Mouse (Mus musculus): ENCODE measurements around the gene Nup62.

Gene Nup62

GRCm38 (mm10) chr7:44815721-44816469, at the start of gene Nup62, which contains the start of gene Il4i1:
Nup62 (plus strand) TSS chr7:44816088.
Il4i1 (plus strand) TSS chr7:44816387.
- peak; percentile 97 to 98 for DNase-seq (ENCODE audit: low spot score in 2 of 2)

- DNase-seq (ENCODE audit: low spot score in 2 of 2): no peak
These were observed 47.8 kb upstream of the Nup62 start for GRCm38 (mm10) chr7:44768129-44768528.

- no peak for DNase-seq (ENCODE audit: low spot score in 2 of 2)
These were observed 45.8 kb upstream of the Nup62 start for GRCm38 (mm10) chr7:44770046-44770578.

GRCm38 (mm10) chr7:44772591-44773204, 43.2 kb upstream of the Nup62 start:
- peak in 1 of 2 experiments; percentile 15 for DNase-seq (ENCODE audit: low spot score in 2 of 2)

GRCm38 (mm10) chr7:44776849-44777498, 38.9 kb upstream of the Nup62 start:
- DNase-seq (ENCODE audit: low spot score in 2 of 2): no peak

GRCm38 (mm10) chr7:44780101-44780500, 35.8 kb upstream of the Nup62 start:
- no peak for DNase-seq (ENCODE audit: low spot score in 2 of 2)

GRCm38 (mm10) chr7:44789531-44789930, 26.4 kb upstream of the Nup62 start:
- no peak for DNase-seq (ENCODE audit: low spot score in 2 of 2)

- no peak for DNase-seq (ENCODE audit: low spot score in 2 of 2)
These were observed 25.8 kb upstream of the Nup62 start for GRCm38 (mm10) chr7:44790066-44790465.

GRCm38 (mm10) chr7:44792781-44793180, 23.1 kb upstream of the Nup62 start:
- no peak for DNase-seq (ENCODE audit: low spot score in 2 of 2)

GRCm38 (mm10) chr7:44808927-44809326, 7.0 kb upstream of the Nup62 start:
- DNase-seq (ENCODE audit: low spot score in 2 of 2): no peak

GRCm38 (mm10) chr7:44809466-44809865, 6.4 kb upstream of the Nup62 start:
- DNase-seq (ENCODE audit: low spot score in 2 of 2): no peak

- no peak for DNase-seq (ENCODE audit: low spot score in 2 of 2)
These were observed 5.5 kb upstream of the Nup62 start for GRCm38 (mm10) chr7:44810365-44810764.

- DNase-seq (ENCODE audit: low spot score in 2 of 2): no peak
These were observed 4.9 kb upstream of the Nup62 start for GRCm38 (mm10) chr7:44810819-44811557.

- DNase-seq (ENCODE audit: low spot score in 2 of 2): no peak
These were observed 3.1 kb upstream of the Nup62 start for GRCm38 (mm10) chr7:44812651-44813325.

- DNase-seq (ENCODE audit: low spot score in 2 of 2): no peak
These were observed 1.9 kb upstream of the Nup62 start for GRCm38 (mm10) chr7:44813985-44814384.

GRCm38 (mm10) chr7:44814423-44814822, 1.5 kb upstream of the Nup62 start:
- no peak for DNase-seq (ENCODE audit: low spot score in 2 of 2)

GRCm38 (mm10) chr7:44814952-44815553, 835 bp upstream of the Nup62 start:
- no peak for DNase-seq (ENCODE audit: low spot score in 2 of 2)

- no peak for DNase-seq (ENCODE audit: low spot score in 2 of 2)
These were observed 658 bp downstream of the Nup62 start, which contains the start of gene Atf5 for GRCm38 (mm10) chr7:44816470-44817021. Atf5 (minus strand) TSS chr7:44816658.

GRCm38 (mm10) chr7:44817441-44817840, 1.6 kb downstream of the Nup62 start:
- DNase-seq (ENCODE audit: low spot score in 2 of 2): no peak

GRCm38 (mm10) chr7:44818164-44818563, 2.3 kb downstream of the Nup62 start:
- no peak for DNase-seq (ENCODE audit: low spot score in 2 of 2)
